Mouse (Mus musculus): ENCODE data around the gene Dvl3. TPM values are rescaled to one million over a fixed set of nuclear protein-coding genes. Genes with fewer than 3 reads are reported as not detected.

Gene Dvl3
- total and polyA plus RNA-seq, 3 experiments, result 1.9 to 16.9 (median 7.7) TPM

DNA sequence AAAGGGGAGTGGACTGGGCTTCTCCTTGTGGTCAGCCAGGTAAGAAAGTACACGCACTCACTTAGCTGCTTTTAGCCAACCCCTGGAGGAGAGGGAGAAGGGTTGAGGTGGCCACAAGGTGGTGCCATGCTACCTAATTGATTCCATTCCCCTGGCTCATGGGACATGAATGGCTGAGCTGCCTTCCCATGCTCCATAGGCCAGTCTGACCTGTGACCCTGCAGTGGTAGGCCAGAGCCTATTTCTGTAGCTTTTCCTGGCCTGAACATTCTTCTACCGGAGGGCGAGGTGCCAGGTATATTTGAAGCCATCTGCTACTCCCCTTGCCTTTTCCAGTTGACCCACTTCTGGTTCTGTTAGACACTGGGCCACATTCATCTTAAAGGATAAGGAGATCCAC lies 7.4 kb upstream of the Dvl3 start:
- peaks cover 0 to 9% of the 10 kb centered on the region in 2 experiments; a peak in 3 of 4 replicates for H3K4me1 ChIP-seq (ENCODE audit: control insufficient read depth in 1 of 2, insufficient read depth in 2 of 2)
- no peaks in the 10 kb centered on the region for H3K27me3 ChIP-seq (replicated peaks)
- dilution Hi-C loops (cut with MboI; ENCODE audit: extremely low pct_ligation_motif_present, extremely low pct_unique_long_range_greater_than_20kb, low sequenced_read_pairs), result no loop called here
- H3K79me2 ChIP-seq (replicated peaks; ENCODE audit: control insufficient read depth, extremely low read depth, insufficient read depth, poor library complexity, severe bottlenecking), result no peaks in the 10 kb centered on the region
- H3K9ac ChIP-seq (ENCODE audit: insufficient read depth, low read depth), result no peak overlapping the region
- no peak overlapping the region for H3K4me3 ChIP-seq (replicated peaks in 1 of 3; ENCODE audit: low read depth in 2 of 3, low read length in 2 of 3, poor library complexity in 1 of 3)
- no peak overlapping the region for H3K27ac ChIP-seq (ENCODE audit: insufficient read depth, low read depth)
- H3K36me3 ChIP-seq (replicated peaks in 1 of 2; ENCODE audit: control insufficient read depth in 1 of 2, insufficient read depth in 1 of 2, low read length in 1 of 2), result peaks cover 68 to 80% of the 10 kb centered on the region in 2 experiments
- peak; percentile 47 for DNase-seq (ENCODE audit: extremely low read depth)
- TF ChIP-seq MYC (IDR thresholded peaks at IDR 0.05; ENCODE audit: low read depth, low read length) (no peak), MAZ (IDR thresholded peaks at IDR 0.05; ENCODE audit: low read depth, low read length) (no peak), ZNF384 (IDR thresholded peaks at IDR 0.05; ENCODE audit: low read depth, low read length) (no peak), ZC3H11A (IDR thresholded peaks at IDR 0.05; ENCODE audit: low read depth, low read length) (no peak), ZMIZ1 (IDR thresholded peaks at IDR 0.05; ENCODE audit: low read depth, low read length) (no peak), RAD21 (IDR thresholded peaks at IDR 0.05; ENCODE audit: low read depth, low read length) (peak; percentile 55), EP300 (IDR thresholded peaks at IDR 0.05; ENCODE audit: low read length) (no peak), TBP (conservative IDR thresholded peaks at IDR 0.05; ENCODE audit: low read depth, low read length) (no peak), SMC3 (IDR thresholded peaks at IDR 0.05; ENCODE audit: low read depth, low read length) (peak; percentile 62), E2F4 (IDR thresholded peaks at IDR 0.05; ENCODE audit: insufficient replicate concordance, low read depth, low read length) (no peak), KAT2A (IDR thresholded peaks at IDR 0.05; ENCODE audit: insufficient replicate concordance, low read length) (no peak), NRF1 (IDR thresholded peaks at IDR 0.05; ENCODE audit: low read depth, low read length) (no peak), HCFC1 (IDR thresholded peaks at IDR 0.05; ENCODE audit: low read depth, low read length) (no peak), POLR2AphosphoS2 (IDR thresholded peaks at IDR 0.05; ENCODE audit: low read depth, low read length) (no peak), GABPA (IDR thresholded peaks at IDR 0.05; ENCODE audit: insufficient replicate concordance, low read depth, low read length) (no peak), CHD1 (IDR thresholded peaks at IDR 0.05; ENCODE audit: low read depth, low read length) (no peak), PAX5 (IDR thresholded peaks at IDR 0.05; ENCODE audit: low read length) (no peak), UBTF (IDR thresholded peaks at IDR 0.05; ENCODE audit: low read depth, low read length) (no peak), TCF12 (IDR thresholded peaks at IDR 0.05; ENCODE audit: low read depth, low read length) (no peak), ELF1 (IDR thresholded peaks at IDR 0.05; ENCODE audit: low read depth, low read length) (no peak), CTCF (conservative IDR thresholded peaks at IDR 0.05 in 1 of 2, IDR thresholded peaks at IDR 0.05 in 1 of 2; ENCODE audit: low read depth in 2 of 2, low read length in 2 of 2) (peak in 1 of 2 experiments; percentile 66; a peak in 2 of 4 replicates), CHD2 (IDR thresholded peaks at IDR 0.05; ENCODE audit: low read length) (no peak), JUN (IDR thresholded peaks at IDR 0.05; ENCODE audit: insufficient read depth, low read depth, low read length) (no peak), MAX (IDR thresholded peaks at IDR 0.05; ENCODE audit: low read length) (no peak)
- H3K4me2 ChIP-seq (ENCODE audit: insufficient read depth, low read depth, poor library complexity, severe bottlenecking), result no peak overlapping the region
- in situ Hi-C loops (cut with MboI; ENCODE audit: low pct_ligation_motif_present, low pct_unique_long_range_greater_than_20kb, low sequenced_read_pairs), result loop anchor here (5.0 to 10.0 kb wide), 3 partner anchors 38 to 135 kb away; partner anchors contain the start of gene Abcf3
- H3K9me3 ChIP-seq (replicated peaks; ENCODE audit: low read length), result no peaks in the 10 kb centered on the region

Measured in CH12.LX (cell line).